Mouse (Mus musculus): ENCODE measurements around the gene Cryga.

DNA sequence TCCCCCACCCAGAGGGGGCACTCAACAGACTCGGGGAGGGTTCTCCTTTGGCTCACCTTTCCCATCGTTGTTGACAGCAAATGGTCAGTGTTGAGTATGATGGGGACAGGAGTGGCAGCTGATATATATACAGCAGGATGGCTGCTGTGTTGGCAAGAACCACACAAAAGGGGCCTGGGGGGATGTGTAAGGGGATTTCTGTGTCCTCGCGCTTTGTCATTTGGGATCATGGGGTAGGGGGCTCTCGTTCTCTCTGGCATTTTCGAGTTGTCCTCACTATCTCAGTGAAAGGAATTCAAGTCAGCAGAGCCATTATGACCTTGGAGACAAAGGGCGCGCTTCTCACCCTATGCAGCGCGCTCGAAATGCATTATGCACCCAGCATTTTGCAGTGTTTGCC, at the start of gene Cryga:
- TF ChIP-seq CTCF (IDR thresholded peaks at IDR 0.05; ENCODE audit: insufficient read depth, low read depth, low read length) (no peak), POLR2A (IDR thresholded peaks at IDR 0.05; ENCODE audit: insufficient read depth, low read depth, low read length) (no peak)

Data from olfactory bulb, adult 2 months (tissue).